Mouse (Mus musculus) limb, embryonic 14.5 days (tissue): ENCODE measurements around the gene Npl. TPM values are rescaled to one million over a fixed set of nuclear protein-coding genes. Genes with fewer than 3 reads are reported as not detected.
"Not testable (repeated sequence)": the region's sequence is repeated elsewhere in the genome, so short reads cannot be mapped to it uniquely, and the experiment has no call there.

Experiments
- ATAC-seq: fragments of 200-750 bp; cut with Nextera tagmentation; 2 replicates; pipeline ENCODE4 v1.8.0; 2017; ENCODE audit warnings: low read depth, moderate number of reproducible peaks, moderate TSS enrichment; ENCODE audit not compliant: low FRiP score
- DNase-seq: peaks from one replicate; pipeline ENCODE4 v3.0.0-alpha.2; 2015; ENCODE audit warnings: low spot score
- H3K27ac ChIP-seq: fragments of 300-500 bp; sonication (generic); replicated peaks from 2 replicates; pipeline ENCODE4 v1.5.1; 2014; ENCODE audit warnings: low read depth, mild to moderate bottlenecking, low read length, moderate library complexity, mixed read lengths
- H3K27me3 ChIP-seq: fragments of 300-500 bp; sonication (generic); 2 replicates; pipeline ENCODE4 v1.6.1; 2014; ENCODE audit warnings: low read length, mixed read lengths; ENCODE audit not compliant: control insufficient read depth, insufficient read depth
- H3K36me3 ChIP-seq: fragments of 300-500 bp; sonication (generic); 2 replicates; pipeline ENCODE4 v1.6.1; 2014; ENCODE audit warnings: mild to moderate bottlenecking, low read length, moderate library complexity, mixed read lengths; ENCODE audit not compliant: control insufficient read depth, insufficient read depth
- H3K4me1 ChIP-seq: fragments of 300-500 bp; sonication (generic); 2 replicates; pipeline ENCODE4 v1.6.1; 2014; ENCODE audit warnings: antibody characterized with exemption, low read length, mixed read lengths; ENCODE audit not compliant: control insufficient read depth, insufficient read depth
- H3K4me2 ChIP-seq: fragments of 300-500 bp; sonication (generic); replicated peaks from 2 replicates; pipeline ENCODE4 v1.6.1; 2014; ENCODE audit warnings: low read depth, mild to moderate bottlenecking, low read length, moderate library complexity; ENCODE audit not compliant: severe bottlenecking
- H3K4me3 ChIP-seq: fragments of 300-500 bp; sonication (generic); replicated peaks from 2 replicates; pipeline ENCODE4 v1.5.1; 2014; ENCODE audit warnings: low read length
- H3K9ac ChIP-seq: fragments of 300-500 bp; sonication (generic); 2 replicates; pipeline ENCODE4 v1.6.1; 2014; ENCODE audit warnings: mild to moderate bottlenecking, low read depth, low read length, moderate library complexity; ENCODE audit not compliant: severe bottlenecking
- H3K9me3 ChIP-seq: fragments of 300-500 bp; sonication (generic); 2 replicates; pipeline ENCODE4 v1.6.1; 2016; ENCODE audit warnings: low read length; ENCODE audit not compliant: control insufficient read depth
- POLR2A ChIP-seq: fragments of 200-500 bp; IDR thresholded peaks from 2 replicates; pipeline ENCODE4 v1.8.0; 2012; ENCODE audit warnings: inconsistent platforms, mild to moderate bottlenecking, moderate library complexity, borderline replicate concordance; ENCODE audit not compliant: insufficient read depth, insufficient read length; ENCODE audit errors: extremely low read depth
- WGBS: fragments of 180-500 bp; shearing (Covaris S2); extraction: QIAGEN DNeasy Blood & Tissue Kit; methylation state at CpG from one replicate; pipeline ENCODE4 v1.1.7; 2014; 5-methylcytosine and 5-hydroxymethylcytosine counted together
- polyA plus RNA-seq, 2 experiments: library from polyadenylated mRNA; depleted of rRNA in 1 of 2; stranded (reverse) in 1 of 2; unstranded in 1 of 2; fragments of >200 nt; fragmentation: Nextera tagmentation in 1 of 2; extraction: Ambion mirVana in 1 of 2; gene quantifications; 2 replicates each; pipeline versions ENCODE4 v1.2.1 to v1.2.3; 2012 to 2014

Npl gene
- polyA plus RNA-seq, 2 experiments, result 7.1 to 12.9 TPM

- peak; percentile 76 for ATAC-seq
- peak; percentile 40 for DNase-seq
- no peak for TF ChIP-seq POLR2A
- Histone ChIP-seq H3K4me2 (peak overlapping the region; percentile 48), H3K4me1 (peaks cover 21% of the 10 kb centered on the region), H3K9ac (peak overlapping the region; percentile 95), H3K4me3 (peak overlapping the region; percentile 100), H3K36me3 (peaks cover 8% of the 10 kb centered on the region), H3K9me3 (no peaks in the 10 kb centered on the region), H3K27ac (peak overlapping the region; percentile 83), H3K27me3 (no peaks in the 10 kb centered on the region)
- under 1% methylated on average over 58 of the region's 64 CpGs for WGBS
These were observed 62.9 kb downstream of the Npl start for GRCm38 (mm10) chr1:153486767-153487499.

GRCm38 (mm10) chr1:153486120-153486519 is 63.7 kb downstream of the Npl start:
- not testable (repeated sequence) for ATAC-seq, H3K27me3 ChIP-seq, H3K27ac ChIP-seq, H3K9me3 ChIP-seq, DNase-seq
- Histone ChIP-seq H3K4me2 (peak overlapping the region; percentile 48), H3K4me3 (peak overlapping the region; percentile 100), H3K36me3 (peaks cover 16% of the 10 kb centered on the region), H3K4me1 (peaks cover 21% of the 10 kb centered on the region), H3K9ac (peak overlapping the region; percentile 95)
- 10% methylated on average over 6 of the region's 6 CpGs for WGBS

- 66% methylated on average over 2 of the region's 2 CpGs for WGBS
- no peak for ATAC-seq
These were observed 64.5 kb downstream of the Npl start for GRCm38 (mm10) chr1:153485201-153485796.

DNA sequence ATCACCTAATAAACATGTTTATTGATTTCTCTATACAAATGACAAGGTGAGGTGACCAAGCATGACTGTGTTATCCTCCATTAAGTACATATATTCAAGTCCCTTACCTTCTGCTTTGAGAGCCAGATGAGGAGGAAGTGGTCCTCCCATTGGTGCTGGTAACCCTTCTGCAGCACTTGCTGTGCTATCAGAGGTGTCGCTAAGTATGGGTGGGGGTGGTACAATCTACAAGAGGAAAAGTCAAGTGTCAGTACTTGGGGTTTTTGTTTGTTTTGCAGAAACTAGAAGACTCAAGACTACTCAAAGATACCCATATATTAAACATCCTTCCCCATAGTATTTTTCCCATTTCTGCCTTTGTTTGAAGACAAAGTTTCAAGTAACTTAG is 68.8 kb downstream of the Npl start:
- H3K4me1 ChIP-seq, result peaks cover 18% of the 10 kb centered on the region
- peaks cover 67% of the 10 kb centered on the region for H3K36me3 ChIP-seq
- no peak overlapping the region for H3K9ac ChIP-seq
- H3K4me3 ChIP-seq, result no peak overlapping the region
- DNase-seq (no peak), ATAC-seq (no peak)
- no peak for TF ChIP-seq POLR2A
- no peak overlapping the region for H3K27ac ChIP-seq
- H3K4me2 ChIP-seq, result no peak overlapping the region
- no peaks in the 10 kb centered on the region for H3K9me3 ChIP-seq
- H3K27me3 ChIP-seq, result no peaks in the 10 kb centered on the region
- 94% methylated on average over 1 of the region's 1 CpGs for WGBS

More at GRCm38 (mm10) chr1:153485201-153485796, 64.5 kb downstream of the Npl start:
- Histone ChIP-seq H3K4me3 (peak overlapping the region; percentile 100), H3K4me1 (peaks cover 21% of the 10 kb centered on the region), H3K9me3 (no peaks in the 10 kb centered on the region), H3K9ac (peak overlapping the region; percentile 95; the same call in 1 of the 2 replicates), H3K4me2 (peak overlapping the region; percentile 48), H3K27ac (no peak overlapping the region), H3K36me3 (peaks cover 24% of the 10 kb centered on the region), H3K27me3 (no peaks in the 10 kb centered on the region)
- TF ChIP-seq POLR2A, result no peak
- no peak for DNase-seq

DNA sequence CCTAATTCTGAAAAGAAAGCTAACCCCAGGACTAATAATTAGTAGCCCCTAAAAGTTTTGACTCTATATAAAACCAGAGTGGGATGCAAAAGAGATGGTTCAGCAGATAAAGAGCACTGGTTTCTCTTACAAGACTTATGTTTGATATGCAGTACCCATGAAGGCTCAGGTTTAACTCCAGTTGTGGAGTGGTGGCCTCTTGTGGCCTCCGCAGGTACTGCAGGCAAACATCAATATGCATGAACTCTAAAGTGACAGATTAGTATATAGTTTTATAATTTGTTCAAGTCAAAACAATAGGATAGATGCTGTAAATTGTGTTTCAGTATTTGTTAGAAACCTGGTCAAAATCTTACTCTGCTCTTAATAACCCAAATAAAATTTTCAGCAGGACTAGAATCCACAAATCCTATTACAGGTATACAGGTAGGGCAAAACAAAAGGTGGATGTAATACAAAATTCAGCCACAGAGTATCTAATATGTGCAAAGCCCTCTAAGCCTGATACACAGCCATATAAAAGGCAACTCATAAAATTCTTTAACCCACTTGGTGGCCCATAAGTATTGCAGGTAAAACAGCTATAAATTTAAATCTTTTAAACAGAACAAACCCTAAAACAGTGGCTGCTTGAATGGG is 69.3 kb downstream of the Npl start:
- 54% methylated on average over 1 of the region's 1 CpGs for WGBS
- DNase-seq, result peak; percentile 61
- peaks cover 71% of the 10 kb centered on the region for H3K36me3 ChIP-seq

More for the DNA sequence above, 69.3 kb downstream of the Npl start:
- Histone ChIP-seq H3K27me3 (no peaks in the 10 kb centered on the region), H3K4me3 (no peak overlapping the region), H3K9me3 (no peaks in the 10 kb centered on the region), H3K27ac (no peak overlapping the region), H3K9ac (no peak overlapping the region), H3K4me2 (no peak overlapping the region), H3K4me1 (peaks cover 15% of the 10 kb centered on the region)
- no peak for ATAC-seq
- no peak for TF ChIP-seq POLR2A
